Mouse (Mus musculus) brain, embryonic 14.5 days (tissue): ENCODE data around the gene Klhl33. TPM values are rescaled to one million over a fixed set of nuclear protein-coding genes. Genes with fewer than 3 reads are reported as not detected.
"Not testable (repeated sequence)": the region's sequence is repeated elsewhere in the genome, so short reads cannot be mapped to it uniquely, and the experiment has no call there.

Source experiments
- DNase-seq: peaks from one replicate; pipeline ENCODE4 v3.0.0-alpha.2; 2011; ENCODE audit warnings: low read depth
- CTCF ChIP-seq: fragments of 200-500 bp; IDR thresholded peaks from 2 replicates; pipeline ENCODE4 v1.5.1; 2012; ENCODE audit warnings: inconsistent platforms, mild to moderate bottlenecking, moderate library complexity, borderline replicate concordance; ENCODE audit not compliant: insufficient read depth, insufficient read length; ENCODE audit errors: extremely low read depth
- POLR2A ChIP-seq: fragments of 200-500 bp; IDR thresholded peaks from 2 replicates; pipeline ENCODE4 v1.6.1; 2012; ENCODE audit warnings: mild to moderate bottlenecking, inconsistent platforms, borderline replicate concordance; ENCODE audit not compliant: poor library complexity, insufficient read depth, insufficient read length, severe bottlenecking; ENCODE audit errors: extremely low read depth
- polyA plus RNA-seq: library from polyadenylated mRNA; depleted of rRNA; stranded (reverse); fragments of >200 nt; gene quantifications from 2 replicates; pipeline ENCODE4 v1.2.3, GENCODE M21; 2012; rRNA removed

The Klhl33 gene
- polyA plus RNA-seq, 1 experiment = 1.2 TPM

- no peak for DNase-seq
- no peak for TF ChIP-seq CTCF
- TF ChIP-seq POLR2A = no peak
Observed at GRCm38 (mm10) chr14:50868656-50869055, 28.7 kb downstream of the Klhl33 start.

GRCm38 (mm10) chr14:50868211-50868610 is 29.1 kb downstream of the Klhl33 start:
- no peak for TF ChIP-seq POLR2A
- DNase-seq = no peak

GRCm38 (mm10) chr14:50866966-50867365 is 30.3 kb downstream of the Klhl33 start:
- no peak for DNase-seq
- no peak for TF ChIP-seq CTCF
- TF ChIP-seq POLR2A = no peak

DNA sequence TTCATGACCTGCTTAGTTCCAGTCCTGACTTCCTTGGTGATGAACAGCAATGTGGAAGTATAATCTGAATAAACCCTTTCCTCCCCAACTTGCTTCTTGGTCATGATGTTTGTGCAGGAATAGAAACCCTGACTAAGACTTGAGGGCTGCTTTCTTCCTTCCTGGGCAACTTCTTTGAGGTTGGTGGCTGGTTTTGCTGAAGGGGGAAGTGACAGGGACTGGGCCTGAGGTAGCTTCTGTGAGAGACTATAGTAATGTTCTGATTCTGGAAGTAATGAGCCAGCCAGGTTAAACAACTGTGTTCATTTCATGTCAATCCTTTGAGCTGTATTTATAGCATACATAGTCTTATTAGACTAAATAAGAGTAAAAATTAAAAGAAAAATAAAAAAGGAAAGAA is 32.3 kb downstream of the Klhl33 start:
- not testable (repeated sequence) for DNase-seq

DNA sequence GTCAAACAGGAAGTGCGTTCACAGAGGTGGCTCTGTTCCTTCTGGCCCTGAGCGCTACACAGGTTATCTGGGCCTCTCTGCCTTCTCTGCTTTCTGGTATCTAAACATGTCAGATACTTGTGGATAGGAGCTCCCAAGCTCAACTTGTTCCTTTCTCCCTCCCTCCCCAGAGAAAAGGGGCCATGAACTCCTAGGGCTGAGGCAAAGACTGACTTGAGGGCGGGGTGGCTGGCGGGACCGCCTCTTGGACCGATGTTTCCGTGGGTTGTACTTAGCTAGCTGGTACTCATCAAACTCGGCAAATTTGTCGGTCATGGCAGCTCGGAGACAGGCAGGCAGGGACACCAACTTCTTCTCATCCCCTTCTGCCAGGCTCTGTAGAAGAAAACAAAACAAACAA is 34.7 kb downstream of the Klhl33 start:
- DNase-seq = no peak
- TF ChIP-seq POLR2A (no peak), CTCF (no peak)

DNA sequence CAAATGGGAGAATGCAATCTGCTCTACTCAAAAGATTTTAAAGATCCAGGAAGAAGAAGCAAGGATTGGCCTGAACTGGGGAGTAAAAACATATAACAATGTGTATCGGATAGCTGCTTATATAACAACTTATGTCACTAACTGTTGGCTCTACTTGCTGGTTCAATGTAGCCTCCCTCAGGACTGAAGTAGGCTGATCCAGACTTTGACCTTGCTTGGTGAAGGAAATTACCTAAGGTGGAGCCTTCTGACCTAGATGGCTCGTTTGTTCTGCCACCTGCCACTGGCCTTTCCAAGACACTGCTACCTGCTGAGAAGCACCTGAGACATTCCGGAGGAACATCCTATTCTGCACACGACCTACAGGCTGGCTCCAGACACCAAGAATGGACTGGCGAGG is 41.5 kb downstream of the Klhl33 start:
- TF ChIP-seq CTCF (no peak), POLR2A (no peak)
- DNase-seq = no peak

Other genes starting within 250 kb of the Klhl33 start
- not detected in 2 replicates for gene Olfr747, start 204.3 kb downstream of the Klhl33 start, polyA plus RNA-seq
- not detected in 2 replicates for gene Olfr748, start 190.1 kb downstream of the Klhl33 start, polyA plus RNA-seq
- gene Olfr749, start 152.4 kb downstream of the Klhl33 start, polyA plus RNA-seq = not detected in 2 replicates
- 103 and 110 TPM in 2 replicates for gene Ttc5, start 112.0 kb downstream of the Klhl33 start, polyA plus RNA-seq
- 0.13 TPM in 1 of 2 replicates, not detected in the other for gene Ccnb1ip1, start 89.8 kb downstream of the Klhl33 start, polyA plus RNA-seq
- 59.7 and 63.2 TPM in 2 replicates for gene Parp2, start 89.7 kb downstream of the Klhl33 start, polyA plus RNA-seq
- 4.3 and 5.1 TPM in 2 replicates for gene Tep1, start 26.9 kb downstream of the Klhl33 start, polyA plus RNA-seq
- 102 and 121 TPM in 2 replicates for gene Osgep, start 27.4 kb upstream of the Klhl33 start, polyA plus RNA-seq
- gene Apex1, start 27.5 kb upstream of the Klhl33 start, polyA plus RNA-seq = 137 and 178 TPM in 2 replicates
- 131 and 177 TPM in 2 replicates for gene Pip4p1, start 33.3 kb upstream of the Klhl33 start, polyA plus RNA-seq
- 21.0 and 21.4 TPM in 2 replicates for gene Pnp, start 33.6 kb upstream of the Klhl33 start, polyA plus RNA-seq
- 18.1 and 19.3 TPM in 2 replicates for gene Gm49342, start 47.0 kb upstream of the Klhl33 start, polyA plus RNA-seq
- gene Pnp2, start 58.5 kb upstream of the Klhl33 start, polyA plus RNA-seq = 0.16 and 0.42 TPM in 2 replicates
- 0.05 TPM in 1 of 2 replicates, not detected in the other for gene Rnase10, start 110.2 kb upstream of the Klhl33 start, polyA plus RNA-seq
- not detected in 2 replicates for gene Rnase9, start 144.4 kb upstream of the Klhl33 start, polyA plus RNA-seq
- gene Rnase11, start 152.7 kb upstream of the Klhl33 start, polyA plus RNA-seq = not detected in 2 replicates
- gene Rnase12, start 160.2 kb upstream of the Klhl33 start, polyA plus RNA-seq = 0.15 TPM in 1 of 2 replicates, not detected in the other
- not detected in 2 replicates for gene Olfr750, start 176.9 kb upstream of the Klhl33 start, polyA plus RNA-seq
- gene Rnase4, start 193.6 kb upstream of the Klhl33 start, polyA plus RNA-seq = 15.1 and 18.2 TPM in 2 replicates
- gene Ang, start 193.6 kb upstream of the Klhl33 start, polyA plus RNA-seq = 4.3 and 4.5 TPM in 2 replicates
- not detected in 2 replicates for gene Eddm3b, start 216.9 kb upstream of the Klhl33 start, polyA plus RNA-seq
- 0.44 and 0.52 TPM in 2 replicates for gene Rnase6, start 226.4 kb upstream of the Klhl33 start, polyA plus RNA-seq
- 0.09 and 0.27 TPM in 2 replicates for gene Rnase1, start 249.3 kb upstream of the Klhl33 start, polyA plus RNA-seq